Mouse (Mus musculus): ENCODE data around the gene Bloc1s1. TPM values are rescaled to one million over a fixed set of nuclear protein-coding genes. Genes with fewer than 3 reads are reported as not detected.
A peak's percentile ranks its signal among the peaks of the same experiment; 100 is the strongest.

Bloc1s1 gene
- polyA plus RNA-seq, 1 experiment from 2014 or later, result 191 TPM

DNA sequence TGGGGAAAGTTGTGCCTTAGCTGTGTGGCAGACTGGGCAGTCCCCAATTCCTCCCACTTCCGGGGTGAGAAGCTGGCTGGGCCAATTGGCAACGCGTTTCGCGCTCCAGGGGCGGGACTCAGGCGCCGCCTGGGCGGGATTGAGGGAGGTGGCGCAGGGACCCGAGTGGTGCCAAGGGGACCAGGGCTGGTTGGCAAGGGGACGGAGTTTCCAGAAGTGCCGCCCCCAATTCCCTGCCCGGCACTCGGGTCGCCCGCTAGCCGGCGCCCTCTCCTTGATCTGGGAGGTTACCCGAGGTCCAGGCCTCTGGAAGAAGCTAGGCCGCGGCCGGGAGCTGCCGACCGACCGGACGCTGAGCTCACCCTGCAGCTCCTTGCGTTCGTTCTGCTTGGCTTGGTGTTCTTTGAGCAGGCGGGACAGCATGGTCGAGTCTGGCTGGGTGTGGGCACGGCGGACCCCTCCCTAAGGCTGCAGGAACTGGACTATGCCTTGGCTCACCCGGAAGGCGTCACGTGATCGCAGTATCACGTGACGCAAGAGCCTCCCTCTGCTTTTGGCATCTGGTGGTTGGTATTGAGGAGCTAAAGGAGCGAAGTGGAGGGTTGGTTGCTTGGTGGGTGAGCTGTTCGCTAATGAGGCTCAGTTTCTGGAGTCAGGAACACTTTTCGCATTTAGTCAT, 683 bp downstream of the Bloc1s1 start:
- peaks cover 2% of the 10 kb centered on the region; the same call in 1 of the 2 replicates for H3K4me1 ChIP-seq (replicated peaks; ENCODE audit: control insufficient read depth, insufficient read depth, low read length)
- peak; percentile 97 for ATAC-seq (replicated peaks; ENCODE audit: low FRiP score)
- peak overlapping the region; percentile 78 for H3K27ac ChIP-seq (ENCODE audit: low read depth, low read length)
- H3K4me2 ChIP-seq (ENCODE audit: low read depth, low read length, severe bottlenecking), result peak overlapping the region; percentile 57
- peak overlapping the region; percentile 81 for H3K9ac ChIP-seq (ENCODE audit: low read length)
- H3K36me3 ChIP-seq (ENCODE audit: control insufficient read depth, insufficient read depth, low read length), result no peaks in the 10 kb centered on the region
- H3K27me3 ChIP-seq (ENCODE audit: control insufficient read depth, insufficient read depth, low read length), result peaks cover 2% of the 10 kb centered on the region; the same call in 1 of the 2 replicates
- H3K4me3 ChIP-seq (ENCODE audit: low read depth, low read length), result peak overlapping the region; percentile 86
- no peaks in the 10 kb centered on the region for H3K9me3 ChIP-seq (ENCODE audit: control insufficient read depth, low read length)
- 0% methylated on average over 42 of the region's 42 CpGs for WGBS
- DNase-seq (ENCODE audit: low spot score), result peak; percentile 93

DNA sequence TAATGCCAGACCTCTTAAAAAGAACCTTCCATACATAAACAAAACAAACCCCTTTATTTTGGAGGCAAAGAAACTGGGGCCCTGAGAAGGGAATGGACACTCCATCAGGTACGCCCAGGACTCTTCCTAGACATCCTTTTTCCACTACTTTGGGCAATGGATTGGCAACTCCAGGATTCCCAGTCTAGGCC, 1.1 kb downstream of the Bloc1s1 start, which contains the start of gene Rdh5:
TSS of gene Rdh5 (minus strand) at position 67 of the 191 bp plus-strand sequence.
- no peak for DNase-seq (ENCODE audit: low spot score)
- WGBS, result 10% methylated on average over 1 of the region's 1 CpGs
- H3K4me1 ChIP-seq (replicated peaks; ENCODE audit: control insufficient read depth, insufficient read depth, low read length), result peaks cover 2% of the 10 kb centered on the region; the same call in 1 of the 2 replicates

DNA sequence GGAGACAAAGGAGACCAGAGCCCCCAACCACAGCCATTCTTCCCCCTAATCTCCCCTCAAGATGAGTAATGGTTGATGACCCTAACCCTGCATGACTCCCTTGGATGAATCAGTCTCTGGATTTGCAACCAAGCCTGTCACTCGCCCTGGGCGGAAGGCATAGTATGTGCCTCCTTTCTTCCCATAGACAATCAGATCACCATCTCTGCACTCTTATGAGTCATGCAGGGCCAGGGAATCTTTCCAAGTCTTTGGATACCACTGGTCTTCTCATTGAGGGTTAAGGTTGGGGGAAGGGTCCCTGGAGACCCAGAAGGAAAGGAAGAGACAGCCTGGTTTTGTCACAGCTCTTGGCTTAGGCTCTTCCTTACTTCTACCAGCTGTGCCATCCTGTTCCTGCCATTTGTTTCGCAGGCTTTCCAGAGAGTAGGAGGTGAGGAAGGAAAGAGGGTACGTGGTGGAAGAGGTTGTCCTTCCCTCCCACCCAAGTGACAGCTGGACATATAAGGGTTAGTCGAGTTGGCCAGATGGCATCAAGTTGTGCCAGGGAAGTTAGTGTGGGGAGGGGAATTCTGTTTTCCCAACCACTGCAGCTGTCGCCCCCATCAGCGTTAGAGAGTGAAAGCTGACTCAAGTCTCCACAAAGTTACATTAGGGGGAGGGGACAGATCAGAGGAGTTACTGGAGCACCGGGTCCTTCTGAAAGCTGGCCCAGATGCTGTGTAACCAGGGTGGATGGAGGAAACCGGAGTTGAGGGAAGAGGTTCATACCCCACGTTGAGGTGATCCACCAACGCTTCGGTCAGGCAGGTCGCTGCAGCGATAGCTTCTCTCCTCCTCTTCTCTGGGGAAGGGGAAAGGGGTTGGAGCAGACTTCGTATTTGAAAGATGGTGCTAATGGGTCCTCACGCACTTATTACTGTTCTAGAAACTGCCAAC, 1.7 kb downstream of the Bloc1s1 start:
- H3K4me1 ChIP-seq (replicated peaks; ENCODE audit: control insufficient read depth, insufficient read depth, low read length), result peaks cover 2% of the 10 kb centered on the region; the same call in 1 of the 2 replicates
- peak overlapping the region; percentile 57; the same call in 1 of the 2 replicates for H3K4me2 ChIP-seq (ENCODE audit: low read depth, low read length, severe bottlenecking)
- ATAC-seq (replicated peaks; ENCODE audit: low FRiP score), result no peak
- H3K9ac ChIP-seq (ENCODE audit: low read length), result peak overlapping the region; percentile 81
- H3K27me3 ChIP-seq (ENCODE audit: control insufficient read depth, insufficient read depth, low read length), result 0 out of 2 replicates have a peak, but pooled peaks cover 2% of the 10 kb centered on the region
- DNase-seq (ENCODE audit: low spot score), result peak; percentile 48
- no peak overlapping the region for H3K27ac ChIP-seq (ENCODE audit: low read depth, low read length)
- H3K4me3 ChIP-seq (ENCODE audit: low read depth, low read length), result peak overlapping the region; percentile 86
- no peaks in the 10 kb centered on the region for H3K9me3 ChIP-seq (ENCODE audit: control insufficient read depth, low read length)
- no peaks in the 10 kb centered on the region for H3K36me3 ChIP-seq (ENCODE audit: control insufficient read depth, insufficient read depth, low read length)
- 73% methylated on average over 16 of the region's 16 CpGs for WGBS

More for the DNA sequence above, 1.1 kb downstream of the Bloc1s1 start, which contains the start of gene Rdh5:
- no peaks in the 10 kb centered on the region for H3K9me3 ChIP-seq (ENCODE audit: control insufficient read depth, low read length)
- H3K4me2 ChIP-seq (ENCODE audit: low read depth, low read length, severe bottlenecking), result peak within 1 kb of the TSS; percentile 57
- H3K9ac ChIP-seq (ENCODE audit: low read length), result peak within 1 kb of the TSS; percentile 81
- peaks cover 2% of the 10 kb centered on the region; the same call in 1 of the 2 replicates for H3K27me3 ChIP-seq (ENCODE audit: control insufficient read depth, insufficient read depth, low read length)
- peak within 1 kb of the TSS; percentile 78 for H3K27ac ChIP-seq (ENCODE audit: low read depth, low read length)
- no peak for ATAC-seq (replicated peaks; ENCODE audit: low FRiP score)
- H3K36me3 ChIP-seq (ENCODE audit: control insufficient read depth, insufficient read depth, low read length), result no peaks in the 10 kb centered on the region
- peak within 1 kb of the TSS; percentile 86 for H3K4me3 ChIP-seq (ENCODE audit: low read depth, low read length)

DNA sequence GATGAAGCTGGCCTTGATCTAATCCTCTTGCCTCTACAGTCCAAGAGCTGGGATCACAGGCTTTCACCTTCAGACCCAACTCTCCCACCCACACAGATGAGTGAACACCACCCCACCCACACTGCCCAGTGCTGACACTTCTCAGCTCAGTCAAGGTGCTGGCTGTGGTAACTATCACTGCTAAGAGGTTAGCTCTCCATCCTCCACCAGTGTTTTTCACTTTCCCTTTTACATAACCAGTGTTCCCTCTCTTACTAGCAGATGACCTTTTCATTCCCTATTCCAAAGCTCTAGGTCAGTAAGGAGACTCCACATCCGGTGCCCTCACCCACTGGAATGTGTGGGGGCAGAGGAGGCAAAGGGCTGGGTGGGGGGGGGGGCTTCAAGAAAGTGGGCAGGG, 2.6 kb downstream of the Bloc1s1 start:
- Histone ChIP-seq H3K4me3 (ENCODE audit: low read depth, low read length) (no peak overlapping the region), H3K9ac (ENCODE audit: low read length) (no peak overlapping the region), H3K9me3 (ENCODE audit: control insufficient read depth, low read length) (no peaks in the 10 kb centered on the region), H3K27me3 (ENCODE audit: control insufficient read depth, insufficient read depth, low read length) (0 out of 2 replicates have a peak, but pooled peaks cover 2% of the 10 kb centered on the region), H3K4me1 (replicated peaks; ENCODE audit: control insufficient read depth, insufficient read depth, low read length) (peaks cover 2% of the 10 kb centered on the region; the same call in 1 of the 2 replicates), H3K27ac (ENCODE audit: low read depth, low read length) (no peak overlapping the region), H3K4me2 (ENCODE audit: low read depth, low read length, severe bottlenecking) (no peak overlapping the region), H3K36me3 (ENCODE audit: control insufficient read depth, insufficient read depth, low read length) (no peaks in the 10 kb centered on the region)
- ATAC-seq (replicated peaks; ENCODE audit: low FRiP score) (no peak), DNase-seq (ENCODE audit: low spot score) (no peak)
- 57% methylated on average over 1 of the region's 1 CpGs for WGBS

DNA sequence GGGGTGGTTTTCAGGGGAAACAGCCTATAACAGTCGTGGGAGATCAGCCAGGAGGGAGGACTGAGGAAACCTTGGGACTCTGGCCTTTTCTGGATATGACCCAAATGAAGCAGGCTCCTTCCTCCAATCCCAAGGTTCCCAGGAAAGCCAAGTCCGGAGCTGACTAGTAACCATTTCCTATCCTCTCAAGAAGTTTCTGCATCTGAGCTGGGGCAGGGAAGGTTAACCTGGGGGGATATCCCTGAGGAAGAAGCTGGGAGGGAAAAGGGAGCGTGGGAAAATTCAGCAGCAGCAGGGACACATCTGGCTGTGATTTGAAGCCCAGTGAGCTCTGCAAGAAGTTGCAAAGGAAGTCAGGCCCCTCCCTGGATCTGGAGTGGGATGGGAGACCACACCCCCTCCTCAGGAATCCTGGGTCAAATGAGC, 3.1 kb downstream of the Bloc1s1 start:
- 73% methylated on average over 3 of the region's 3 CpGs for WGBS
- H3K9me3 ChIP-seq (ENCODE audit: control insufficient read depth, low read length), result no peaks in the 10 kb centered on the region
- H3K9ac ChIP-seq (ENCODE audit: low read length), result no peak overlapping the region
- ATAC-seq (replicated peaks; ENCODE audit: low FRiP score), result no peak
- H3K27me3 ChIP-seq (ENCODE audit: control insufficient read depth, insufficient read depth, low read length), result 0 out of 2 replicates have a peak, but pooled peaks cover 2% of the 10 kb centered on the region
- H3K27ac ChIP-seq (ENCODE audit: low read depth, low read length), result no peak overlapping the region
- DNase-seq (ENCODE audit: low spot score), result no peak
- peaks cover 2% of the 10 kb centered on the region; the same call in 1 of the 2 replicates for H3K4me1 ChIP-seq (replicated peaks; ENCODE audit: control insufficient read depth, insufficient read depth, low read length)
- H3K4me2 ChIP-seq (ENCODE audit: low read depth, low read length, severe bottlenecking), result no peak overlapping the region
- no peaks in the 10 kb centered on the region for H3K36me3 ChIP-seq (ENCODE audit: control insufficient read depth, insufficient read depth, low read length)
- no peak overlapping the region for H3K4me3 ChIP-seq (ENCODE audit: low read depth, low read length)

DNA sequence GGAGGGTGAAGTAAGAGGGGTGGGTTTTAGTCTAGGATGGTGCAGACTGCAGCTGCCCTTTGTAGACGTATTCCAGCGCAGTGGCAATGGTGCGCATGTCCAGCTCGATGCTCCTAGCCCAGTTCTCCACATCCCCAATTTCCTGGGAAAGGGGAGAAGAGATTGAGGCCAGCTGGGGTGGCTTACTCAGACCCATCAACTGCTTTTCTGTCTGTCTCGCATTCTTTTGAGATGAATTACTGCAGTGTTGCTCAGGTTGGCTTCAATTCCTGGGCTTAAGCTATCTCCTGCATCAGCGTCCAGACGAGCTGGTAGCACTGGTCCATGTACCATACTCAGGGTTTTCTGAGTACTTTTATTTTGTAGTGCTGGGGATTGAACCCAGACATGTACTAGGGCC, 3.9 kb downstream of the Bloc1s1 start:
- H3K36me3 ChIP-seq (ENCODE audit: control insufficient read depth, insufficient read depth, low read length), result no peaks in the 10 kb centered on the region
- H3K27me3 ChIP-seq (ENCODE audit: control insufficient read depth, insufficient read depth, low read length), result 0 out of 2 replicates have a peak, but pooled peaks cover 2% of the 10 kb centered on the region
- H3K4me1 ChIP-seq (replicated peaks; ENCODE audit: control insufficient read depth, insufficient read depth, low read length), result peaks cover 2% of the 10 kb centered on the region; the same call in 1 of the 2 replicates
- DNase-seq (ENCODE audit: low spot score) (no peak), ATAC-seq (replicated peaks; ENCODE audit: low FRiP score) (no peak)
- no peak overlapping the region for H3K27ac ChIP-seq (ENCODE audit: low read depth, low read length)
- no peak overlapping the region for H3K4me2 ChIP-seq (ENCODE audit: low read depth, low read length, severe bottlenecking)
- no peak overlapping the region for H3K9ac ChIP-seq (ENCODE audit: low read length)
- H3K9me3 ChIP-seq (ENCODE audit: control insufficient read depth, low read length), result no peaks in the 10 kb centered on the region
- 79% methylated on average over 7 of the region's 7 CpGs for WGBS
- no peak overlapping the region for H3K4me3 ChIP-seq (ENCODE audit: low read depth, low read length)

DNA sequence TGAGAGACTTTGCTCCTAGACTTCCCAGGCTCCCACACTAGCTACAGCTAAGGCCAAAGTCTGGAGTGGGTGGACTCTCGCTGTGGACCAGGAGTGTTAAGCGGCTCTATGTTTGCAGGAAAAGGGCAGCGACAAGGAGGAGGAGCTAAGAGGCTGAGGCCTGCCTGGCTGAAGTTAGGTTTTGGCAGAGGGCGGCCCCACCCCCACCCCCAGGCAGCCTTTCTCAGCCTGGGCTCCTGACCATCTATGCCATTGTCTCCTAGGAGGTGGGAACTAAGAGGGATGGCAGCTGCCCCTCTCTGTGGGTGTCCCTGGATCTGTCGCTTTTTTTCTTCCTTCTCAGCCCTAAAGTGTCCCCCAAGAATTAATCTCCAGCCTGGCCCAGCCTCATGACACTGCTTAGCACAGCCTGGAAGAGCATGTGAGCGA, 4.6 kb downstream of the Bloc1s1 start:
- 0 out of 2 replicates have a peak, but pooled peaks cover 2% of the 10 kb centered on the region for H3K27me3 ChIP-seq (ENCODE audit: control insufficient read depth, insufficient read depth, low read length)
- no peaks in the 10 kb centered on the region for H3K36me3 ChIP-seq (ENCODE audit: control insufficient read depth, insufficient read depth, low read length)
- H3K4me2 ChIP-seq (ENCODE audit: low read depth, low read length, severe bottlenecking), result no peak overlapping the region
- H3K4me3 ChIP-seq (ENCODE audit: low read depth, low read length), result no peak overlapping the region
- no peak overlapping the region for H3K9ac ChIP-seq (ENCODE audit: low read length)
- peaks cover 2% of the 10 kb centered on the region; the same call in 1 of the 2 replicates for H3K4me1 ChIP-seq (replicated peaks; ENCODE audit: control insufficient read depth, insufficient read depth, low read length)
- no peak for ATAC-seq (replicated peaks; ENCODE audit: low FRiP score)
- 9% methylated on average over 6 of the region's 6 CpGs for WGBS
- H3K9me3 ChIP-seq (ENCODE audit: control insufficient read depth, low read length), result no peaks in the 10 kb centered on the region
- no peak for DNase-seq (ENCODE audit: low spot score)
- no peak overlapping the region for H3K27ac ChIP-seq (ENCODE audit: low read depth, low read length)

DNA sequence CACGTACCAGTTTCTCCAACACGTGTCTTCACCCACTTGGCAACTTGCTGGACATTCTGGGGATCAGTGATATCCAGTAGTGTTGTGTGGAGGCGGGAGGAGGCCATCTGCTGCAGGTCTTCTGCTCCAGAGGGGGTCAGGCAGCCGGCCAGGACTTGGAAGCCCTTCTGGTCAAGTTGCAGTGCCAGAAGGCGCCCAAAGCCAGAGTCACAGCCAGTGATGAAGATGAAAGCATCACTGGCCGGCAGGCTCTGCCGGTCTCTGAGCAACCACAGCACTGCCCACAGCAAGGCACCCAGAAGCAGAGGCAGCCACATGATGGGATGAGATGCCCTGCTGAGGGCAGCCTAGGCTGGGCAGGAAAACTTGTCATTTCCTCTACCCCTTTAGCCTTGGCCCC, 5.6 kb downstream of the Bloc1s1 start:
- Histone ChIP-seq H3K27me3 (ENCODE audit: control insufficient read depth, insufficient read depth, low read length) (no peaks in the 10 kb centered on the region), H3K27ac (ENCODE audit: low read depth, low read length) (no peak overlapping the region), H3K36me3 (ENCODE audit: control insufficient read depth, insufficient read depth, low read length) (no peaks in the 10 kb centered on the region), H3K4me2 (ENCODE audit: low read depth, low read length, severe bottlenecking) (no peak overlapping the region), H3K9me3 (ENCODE audit: control insufficient read depth, low read length) (no peaks in the 10 kb centered on the region), H3K4me1 (replicated peaks; ENCODE audit: control insufficient read depth, insufficient read depth, low read length) (no peaks in the 10 kb centered on the region; the same call in 1 of the 2 replicates), H3K9ac (ENCODE audit: low read length) (no peak overlapping the region), H3K4me3 (ENCODE audit: low read depth, low read length) (no peak overlapping the region)
- no peak for ATAC-seq (replicated peaks; ENCODE audit: low FRiP score)
- no peak for DNase-seq (ENCODE audit: low spot score)
- WGBS, result 82% methylated on average over 7 of the region's 7 CpGs

Data from forebrain, embryonic 11.5 days (tissue).